Mouse (Mus musculus) embryo, embryonic 10.5 days (tissue): Measurements from ENCODE around the gene Taf4.

Experiments
- DNase-seq: peaks from one replicate; pipeline ENCODE4 v3.0.0-alpha.2; 2015; ENCODE audit warnings: low spot score

Taf4 gene

DNA sequence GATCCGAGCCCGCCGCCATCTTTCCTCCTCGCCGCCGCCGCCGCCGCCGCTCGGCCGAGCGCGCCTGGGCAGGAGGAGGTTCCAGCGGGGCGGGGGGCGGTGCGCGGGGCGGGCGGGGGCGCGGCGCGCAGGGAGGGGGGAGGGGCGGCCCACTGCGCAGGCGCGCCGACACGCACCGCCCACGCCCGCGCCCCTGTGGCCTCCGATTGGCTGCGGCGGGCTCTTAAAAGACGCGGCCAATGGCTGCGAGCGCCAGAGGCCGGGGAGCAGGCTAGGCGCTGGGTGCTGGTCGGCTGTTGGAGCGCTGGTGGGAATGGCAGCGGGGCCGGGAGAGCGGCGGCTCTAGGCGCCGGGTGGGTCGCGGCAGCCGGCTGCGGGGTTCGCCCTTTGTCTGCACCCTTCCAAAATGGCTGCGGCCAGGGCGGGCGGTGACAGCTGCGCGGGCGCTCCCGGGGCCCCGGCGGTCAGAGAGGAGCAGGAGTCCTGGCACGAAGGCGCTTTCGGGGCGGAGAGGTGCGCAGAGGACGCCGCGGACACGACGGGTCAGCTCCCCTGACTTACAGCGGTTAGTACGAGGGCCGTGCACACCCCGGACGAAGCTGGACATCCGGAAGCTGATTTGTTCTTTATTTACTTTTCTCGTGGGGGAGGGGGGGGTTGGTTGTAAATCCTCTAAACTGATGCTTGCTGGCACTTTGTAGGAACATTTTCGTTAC lies at the start of gene Taf4:
Gene Taf4 (minus strand): TSS at position 19 of the 716 bp plus-strand sequence.
- peak; percentile 92 for DNase-seq

DNA sequence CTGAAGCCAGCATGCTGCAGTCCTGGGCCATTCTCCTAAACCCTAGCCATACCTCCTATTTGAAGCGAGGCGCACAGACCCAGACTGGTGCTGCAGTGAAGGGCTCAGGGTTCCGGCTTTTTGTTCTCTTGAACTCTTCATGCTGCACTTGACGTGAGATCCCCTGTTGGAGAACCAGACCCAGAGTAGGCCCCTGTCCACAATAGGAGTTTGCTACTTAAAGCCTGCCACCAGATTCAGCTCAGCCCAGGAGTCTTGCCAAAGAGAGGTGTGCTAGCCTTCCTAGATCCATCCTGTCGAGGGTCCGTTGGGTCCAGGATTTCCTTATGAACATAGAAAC lies 49.4 kb upstream of the Taf4 start:
- no peak for DNase-seq

DNA sequence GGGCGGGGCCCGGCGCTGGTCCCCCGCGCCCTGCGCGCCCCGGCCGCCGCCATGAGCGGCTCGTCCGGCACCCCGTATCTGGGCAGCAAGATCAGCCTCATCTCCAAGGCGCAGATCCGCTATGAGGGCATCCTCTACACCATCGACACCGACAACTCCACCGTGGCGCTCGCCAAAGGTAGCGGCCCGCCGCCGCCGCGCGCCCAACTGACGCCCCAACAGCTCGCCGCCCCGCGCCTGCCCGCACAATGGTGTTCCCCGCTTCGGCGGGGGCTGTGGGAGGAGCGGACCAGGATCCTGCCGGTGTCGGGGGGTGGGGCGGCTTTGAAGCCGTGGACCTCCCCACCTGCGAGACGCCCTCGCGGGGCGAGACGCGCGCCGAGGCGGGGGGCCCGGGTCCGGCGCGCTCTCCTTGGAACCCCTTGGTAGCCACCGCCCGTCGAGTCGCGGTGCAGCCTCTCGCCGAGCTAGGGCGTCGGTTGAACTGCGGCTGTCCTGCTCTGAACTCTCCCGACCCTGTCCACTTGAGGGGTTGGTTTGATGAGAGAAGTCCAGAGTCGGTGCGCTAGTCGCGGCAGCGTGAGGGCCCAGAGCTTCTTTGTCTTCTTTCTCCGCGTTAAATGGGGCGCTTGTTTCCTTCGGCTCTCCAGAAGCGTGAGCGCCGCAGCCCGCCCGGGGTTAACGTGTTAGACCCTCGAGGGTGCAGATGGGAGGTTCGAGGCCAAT lies 48.9 kb upstream of the Taf4 start:
- peak; percentile 45 for DNase-seq

DNA sequence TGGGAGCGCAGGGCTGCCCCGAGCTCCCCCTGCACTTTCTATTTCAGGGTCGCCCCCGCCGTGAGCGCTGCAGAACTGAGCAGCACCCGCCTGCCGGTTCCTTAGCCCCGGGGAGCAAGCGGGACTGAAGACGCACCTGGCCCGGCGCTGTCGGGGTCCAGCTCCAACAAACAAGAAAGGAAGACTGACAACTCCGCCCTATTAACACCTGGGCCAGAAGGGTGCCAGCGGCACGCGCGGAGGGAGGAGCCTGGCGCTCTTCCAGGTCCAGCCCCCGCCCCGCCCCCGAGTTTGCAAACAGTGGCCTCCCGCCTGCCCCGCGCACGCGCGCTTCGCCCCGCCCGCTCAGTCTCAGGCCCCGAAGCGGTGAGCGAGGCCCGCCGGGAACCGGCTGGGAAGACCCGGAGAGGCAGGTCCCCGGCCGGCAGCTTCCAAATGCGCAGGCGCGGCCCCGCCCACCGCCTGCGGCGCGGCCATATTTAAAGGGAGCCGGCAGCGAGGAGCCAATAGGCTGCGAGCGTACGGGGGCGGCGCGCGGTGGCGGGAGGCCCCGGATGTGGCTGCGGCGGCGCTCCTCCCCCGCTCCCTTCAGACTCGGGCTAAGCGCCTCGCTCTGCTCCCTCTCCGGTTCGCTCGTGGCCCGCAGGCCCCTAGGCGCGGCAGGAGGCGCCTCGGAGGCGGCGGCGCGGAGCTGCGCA lies 48.1 kb upstream of the Taf4 start, which contains the start of gene Lsm14b:
Gene Lsm14b (plus strand): TSS at position 587 of the 698 bp plus-strand sequence.
- DNase-seq: peak; percentile 98

DNA sequence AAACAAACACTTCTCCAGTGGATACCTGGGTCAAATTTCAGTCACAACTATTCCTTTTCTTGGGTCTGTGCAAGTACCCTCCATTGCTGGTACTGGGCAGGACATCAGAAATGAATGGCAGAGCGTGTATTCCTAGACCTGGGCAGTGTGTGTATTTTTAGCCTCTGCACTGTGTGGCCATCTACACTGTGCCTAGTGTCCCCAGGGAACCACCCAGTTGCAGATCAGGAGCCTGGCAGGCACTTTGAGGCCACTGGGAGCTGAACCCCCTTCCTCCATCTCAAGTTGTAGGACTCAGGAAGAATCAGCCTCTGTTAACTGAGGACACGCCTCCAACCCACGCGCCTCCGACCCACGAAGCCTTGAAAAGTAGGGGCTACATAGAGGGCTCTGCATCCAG lies 46.3 kb upstream of the Taf4 start:
- no peak for DNase-seq

DNA sequence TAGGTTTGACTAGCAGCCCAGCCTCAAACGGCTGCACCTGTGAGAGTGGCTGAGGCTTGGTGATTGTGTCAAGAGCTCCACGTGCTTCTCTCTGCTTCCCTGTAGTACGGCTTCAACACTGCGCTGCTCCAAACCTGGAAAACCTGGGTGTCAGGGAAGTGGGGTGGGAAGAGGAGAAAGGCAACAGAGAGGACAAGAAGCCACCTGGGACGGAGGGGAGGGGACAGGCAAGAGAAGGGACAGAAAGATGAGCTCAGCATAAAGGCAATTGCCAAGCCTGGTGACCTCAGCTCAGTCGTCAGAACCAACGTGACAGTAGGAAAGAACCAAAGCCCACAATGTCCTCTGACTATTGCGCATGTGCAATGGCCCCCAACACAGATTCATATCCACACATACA lies 44.5 kb upstream of the Taf4 start:
- no peak for DNase-seq

DNA sequence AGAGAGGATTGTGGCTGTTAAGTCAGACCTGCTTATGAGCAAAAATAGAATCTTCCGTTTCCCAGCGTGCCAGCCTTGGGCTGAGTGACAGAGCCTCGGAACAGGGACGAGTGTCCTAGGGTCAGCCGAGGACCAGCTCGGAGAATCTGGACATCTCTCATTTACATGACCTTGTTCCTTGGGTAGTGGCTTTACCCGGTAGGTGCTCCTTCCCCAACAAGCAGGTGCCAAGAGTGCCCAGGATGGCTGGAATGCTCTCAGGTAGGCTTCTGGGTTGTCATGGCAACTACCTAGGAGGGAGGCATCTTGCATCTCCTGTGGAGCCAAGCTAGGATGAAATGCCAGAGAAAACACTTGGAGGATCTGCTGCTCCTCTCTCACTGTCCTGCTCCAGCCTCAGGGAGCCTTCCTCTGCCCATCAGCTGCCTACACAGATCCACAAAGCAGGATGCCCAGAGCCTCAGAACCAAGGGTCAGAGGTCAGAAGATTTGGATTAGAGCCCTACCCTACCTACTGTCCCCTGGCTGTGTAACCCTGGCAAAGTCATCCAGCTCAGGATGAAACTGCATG lies 43.7 kb upstream of the Taf4 start:
- DNase-seq: no peak

DNA sequence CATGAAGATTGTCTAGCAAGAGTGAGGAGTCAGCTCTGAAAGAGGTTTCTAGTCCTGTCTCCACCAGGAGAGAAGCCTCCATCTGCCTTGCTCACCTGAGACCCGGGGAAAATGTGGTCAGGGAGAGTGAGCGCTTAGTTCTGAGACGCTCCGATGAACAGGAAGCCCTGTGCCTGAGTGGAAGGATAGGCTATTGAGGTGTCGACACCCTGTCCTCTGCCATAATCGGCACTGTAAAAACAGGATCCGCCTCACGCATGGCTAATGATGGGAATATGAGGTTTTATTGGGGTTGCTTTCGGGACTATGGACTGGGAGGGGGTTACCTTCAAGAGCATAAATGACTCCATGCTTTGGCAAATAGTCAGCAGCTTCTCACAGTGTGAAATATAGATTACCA lies 42.1 kb upstream of the Taf4 start:
- DNase-seq: no peak

DNA sequence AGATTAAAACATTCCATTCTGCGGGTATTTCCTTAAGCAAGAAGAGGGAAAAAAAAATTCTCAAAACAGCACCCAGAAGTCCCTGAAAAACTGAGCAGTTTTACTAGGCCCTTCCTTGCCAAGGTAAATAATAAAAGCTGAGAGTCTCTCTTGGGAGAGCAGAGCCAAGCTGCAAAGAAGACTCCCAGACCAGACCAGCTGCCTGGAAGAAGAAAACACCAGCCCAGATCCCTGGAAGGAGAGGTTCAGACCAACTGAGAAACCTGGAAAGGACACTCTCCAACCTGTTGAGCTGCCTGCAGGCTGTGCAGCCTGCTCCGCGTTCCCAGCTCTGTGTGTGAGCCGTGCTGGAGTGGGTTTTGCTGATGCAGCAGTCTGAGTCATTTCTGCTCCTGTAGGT lies 41.2 kb upstream of the Taf4 start:
- no peak for DNase-seq

DNA sequence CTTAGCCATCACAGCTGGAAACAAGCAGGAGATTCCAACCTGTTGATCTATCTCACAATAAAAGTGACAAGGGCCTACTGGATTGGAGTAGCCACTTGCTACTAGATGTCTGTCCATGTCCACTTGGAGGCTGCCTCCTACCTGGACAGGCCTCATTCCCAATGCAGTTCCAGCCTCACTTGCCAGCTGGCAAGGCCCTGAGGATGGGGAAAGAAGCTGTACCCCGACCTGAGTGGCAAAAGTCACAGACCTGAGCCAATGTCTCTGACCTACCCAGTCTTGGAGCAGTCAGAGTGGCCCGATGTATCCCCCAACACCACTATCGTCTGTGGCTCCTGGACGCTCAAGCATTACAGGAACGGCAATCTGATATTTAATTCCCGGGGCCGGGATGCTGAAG lies 37.2 kb upstream of the Taf4 start:
- no peak for DNase-seq

DNA sequence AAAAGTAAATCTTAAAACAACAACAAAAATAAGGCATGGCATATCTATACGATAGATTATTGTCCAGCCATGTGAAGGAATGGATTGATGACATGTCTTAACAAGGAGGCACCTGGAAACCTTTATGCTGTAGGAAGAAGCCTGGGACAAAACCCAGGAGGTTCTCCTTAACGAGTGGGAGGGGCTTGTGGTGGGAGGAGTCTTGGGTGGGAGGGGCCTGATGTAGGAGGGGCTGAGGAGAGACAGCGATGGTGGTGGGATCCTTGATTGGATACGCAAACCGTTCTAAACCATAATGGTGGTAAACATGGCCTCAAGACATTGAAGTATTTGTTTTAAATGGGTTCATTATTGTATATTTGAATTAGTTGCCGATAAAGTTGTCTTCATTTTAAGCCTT lies 34.9 kb upstream of the Taf4 start:
- DNase-seq: no peak

DNA sequence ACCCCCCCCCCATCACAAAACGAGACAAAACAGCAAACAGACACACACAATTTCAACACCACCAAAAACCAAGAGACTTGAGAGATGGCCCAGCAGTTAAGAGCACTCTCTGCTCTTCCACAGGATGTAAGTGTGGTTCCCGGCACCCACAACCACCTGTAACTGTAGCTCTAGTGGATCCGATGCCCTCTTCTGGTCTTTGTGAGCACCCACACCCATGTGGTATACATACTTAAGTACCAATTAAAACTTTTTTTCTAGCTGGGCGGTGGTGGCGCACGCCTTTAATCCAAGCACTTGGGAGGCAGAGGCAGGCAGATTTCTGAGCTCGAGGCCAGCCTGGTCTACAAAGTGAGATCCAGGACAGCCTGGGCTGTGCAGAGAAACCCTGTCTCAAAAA lies 34.2 kb upstream of the Taf4 start:
- no peak for DNase-seq

DNA sequence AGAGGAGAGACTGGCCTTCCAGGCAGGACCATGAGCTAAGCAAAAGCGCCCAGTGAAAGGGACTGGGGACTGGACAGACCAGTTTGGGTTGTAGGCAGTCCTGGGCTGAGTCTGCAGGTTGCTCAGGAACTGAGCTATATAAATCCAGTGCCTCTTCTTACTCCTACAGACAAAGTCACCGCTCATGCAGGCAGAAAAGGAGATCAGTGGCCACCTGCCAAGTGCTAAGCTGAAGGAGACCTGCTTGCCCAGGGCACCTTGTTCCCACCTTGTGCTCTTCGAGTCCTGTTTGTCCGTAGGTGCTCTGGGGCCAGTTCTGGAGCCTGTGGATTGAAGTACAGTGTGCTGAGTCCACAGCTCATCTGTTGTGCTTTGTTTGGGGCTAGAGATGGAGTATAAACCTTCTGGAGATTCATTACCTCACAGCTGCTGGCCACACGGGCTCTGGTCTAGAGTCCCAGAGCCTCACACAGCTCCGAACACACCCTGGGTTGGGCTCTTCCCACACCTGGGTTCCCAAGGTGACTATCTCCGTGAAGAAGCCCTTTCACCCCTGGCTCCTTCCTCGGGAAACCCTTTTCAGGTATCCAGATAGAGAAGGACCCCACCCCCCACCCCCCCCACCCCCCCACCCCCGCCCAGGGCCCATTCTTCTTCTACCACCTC lies 30.0 kb upstream of the Taf4 start:
- no peak for DNase-seq

DNA sequence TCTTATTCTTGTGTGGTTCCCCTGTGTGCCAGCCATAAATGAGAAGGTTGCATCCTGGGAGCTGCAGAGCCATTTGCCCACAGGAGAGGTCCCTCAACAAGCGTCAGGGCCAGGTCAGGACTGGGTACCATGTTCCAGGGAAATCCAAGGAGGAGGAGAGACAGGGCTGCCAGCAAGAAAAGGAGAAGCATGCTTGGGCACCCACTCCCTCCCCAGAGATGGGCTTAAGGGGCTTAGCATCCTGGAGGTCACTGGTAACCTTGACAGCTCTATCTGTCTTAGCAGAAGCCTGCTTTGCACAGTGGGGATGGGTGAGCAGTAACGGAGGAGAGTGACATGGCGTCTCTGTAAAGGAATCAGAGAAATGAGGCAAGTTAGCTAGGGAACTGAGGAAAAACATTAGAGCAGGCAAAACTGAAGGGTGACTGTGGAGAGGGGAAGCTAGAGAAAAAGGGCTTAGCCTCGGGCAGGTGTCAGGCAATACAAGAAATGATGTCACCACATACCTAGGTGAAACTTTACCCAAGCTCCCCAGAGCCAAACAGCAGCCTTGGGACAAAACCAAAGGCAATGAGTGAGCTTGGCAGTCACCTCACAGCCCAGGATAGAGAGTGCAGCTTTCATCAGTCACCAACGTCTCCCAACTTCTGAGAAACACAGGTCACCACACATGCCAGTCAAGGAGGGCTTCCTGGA lies 29.4 kb upstream of the Taf4 start:
- no peak for DNase-seq

DNA sequence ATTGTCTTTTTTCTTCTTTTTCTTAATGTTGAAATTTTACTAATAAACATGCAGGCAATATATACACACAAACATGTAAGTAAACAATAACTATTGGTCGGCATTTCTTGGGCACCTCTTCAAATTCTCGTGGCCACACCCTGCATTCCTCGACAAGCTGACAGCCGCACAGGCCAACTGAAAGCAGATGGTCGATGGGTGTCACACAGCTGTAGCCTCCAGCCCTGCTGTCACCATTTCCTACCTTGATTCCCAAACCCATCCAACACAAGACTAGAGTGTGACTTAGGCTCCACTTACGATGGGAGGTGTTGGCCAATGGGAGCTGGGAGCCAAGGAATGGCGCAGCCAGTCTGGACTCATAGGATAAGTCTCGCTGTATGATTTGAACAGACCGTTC lies 25.2 kb upstream of the Taf4 start:
- no peak for DNase-seq

DNA sequence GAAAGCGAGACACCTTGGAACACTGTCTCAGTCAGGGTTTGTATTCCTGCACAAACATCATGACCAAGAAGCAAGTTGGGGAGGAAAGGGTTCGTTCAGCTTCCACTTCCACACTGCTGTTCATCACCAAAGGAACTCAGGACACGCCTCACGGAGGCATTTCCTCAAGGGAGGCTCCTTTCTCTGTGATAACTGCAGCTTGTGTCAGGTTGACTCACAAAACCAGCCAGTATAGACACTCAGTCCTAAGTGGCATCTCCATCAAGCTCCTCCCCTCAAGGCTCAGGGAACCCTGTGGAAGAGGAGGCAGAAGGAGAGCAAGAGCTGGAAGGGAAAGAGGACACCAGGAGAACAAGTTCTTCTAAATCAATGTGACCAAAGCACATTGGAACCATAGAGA lies 22.0 kb upstream of the Taf4 start:
- no peak for DNase-seq

DNA sequence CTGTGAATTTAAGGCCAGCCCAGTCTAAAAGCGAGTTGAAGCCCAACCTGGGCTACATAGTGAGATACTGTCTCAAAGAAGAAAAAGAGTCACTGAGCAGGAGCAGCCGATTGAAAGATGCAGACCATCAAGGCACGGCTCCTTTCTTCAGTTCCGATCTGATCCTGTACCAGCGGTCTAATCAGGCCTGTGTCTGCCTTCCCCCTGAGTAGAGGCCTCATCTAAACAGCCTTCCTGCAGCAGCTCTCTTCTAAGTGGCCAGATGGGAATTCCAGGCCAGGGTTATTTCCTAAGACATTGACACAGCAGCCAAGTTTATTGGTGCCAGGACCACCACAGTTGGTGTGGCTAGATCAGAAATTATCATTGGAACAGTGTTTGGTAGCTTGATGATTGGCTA lies 16.6 kb upstream of the Taf4 start:
- no peak for DNase-seq

DNA sequence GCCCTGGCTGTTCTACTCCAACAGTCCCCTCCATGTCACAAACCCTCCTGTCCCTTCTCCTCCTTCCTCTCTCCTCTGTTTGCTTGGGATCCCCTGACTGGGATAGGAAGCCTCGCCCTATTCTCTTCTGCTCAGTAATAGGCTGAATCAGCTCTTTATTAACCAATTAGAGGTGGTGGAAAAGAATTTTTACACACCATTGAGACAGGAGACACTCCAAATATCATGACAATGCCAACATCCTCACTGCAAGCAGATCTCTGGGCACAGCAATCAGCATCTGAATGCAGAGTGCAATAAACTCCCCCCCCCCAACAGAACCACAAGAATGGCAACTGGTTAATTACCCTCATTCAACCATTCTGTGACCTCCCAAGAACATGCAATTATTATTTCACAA lies 12.7 kb upstream of the Taf4 start:
- no peak for DNase-seq

DNA sequence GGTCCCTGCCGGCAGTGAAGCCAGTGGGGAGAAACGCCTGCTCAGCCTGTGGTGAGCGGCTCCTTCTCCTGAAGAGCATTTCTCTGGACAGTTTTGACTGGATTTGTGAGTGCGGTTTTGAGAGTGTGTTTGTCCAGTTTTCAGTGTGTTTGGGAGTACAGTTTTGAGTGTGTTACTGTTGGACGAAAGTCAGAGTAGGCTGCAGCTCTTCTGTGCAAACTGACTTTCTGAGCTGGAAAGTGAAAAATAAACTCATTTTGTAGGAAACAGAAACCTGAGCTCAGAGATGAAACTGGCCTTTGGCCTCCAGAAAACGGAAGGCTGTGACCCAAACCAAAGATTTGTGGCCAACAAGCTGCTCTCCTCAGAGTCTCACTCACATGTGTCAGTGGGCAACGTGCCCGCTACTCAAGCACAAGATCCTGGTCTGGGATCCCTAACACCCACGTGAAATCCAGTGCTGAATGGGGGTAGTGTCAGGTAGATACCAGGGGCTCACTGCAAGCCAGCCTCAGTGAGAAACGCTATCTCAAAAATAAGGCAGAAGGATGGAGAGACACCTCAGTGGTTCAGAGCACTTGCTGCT lies 10.1 kb upstream of the Taf4 start:
- DNase-seq: no peak

DNA sequence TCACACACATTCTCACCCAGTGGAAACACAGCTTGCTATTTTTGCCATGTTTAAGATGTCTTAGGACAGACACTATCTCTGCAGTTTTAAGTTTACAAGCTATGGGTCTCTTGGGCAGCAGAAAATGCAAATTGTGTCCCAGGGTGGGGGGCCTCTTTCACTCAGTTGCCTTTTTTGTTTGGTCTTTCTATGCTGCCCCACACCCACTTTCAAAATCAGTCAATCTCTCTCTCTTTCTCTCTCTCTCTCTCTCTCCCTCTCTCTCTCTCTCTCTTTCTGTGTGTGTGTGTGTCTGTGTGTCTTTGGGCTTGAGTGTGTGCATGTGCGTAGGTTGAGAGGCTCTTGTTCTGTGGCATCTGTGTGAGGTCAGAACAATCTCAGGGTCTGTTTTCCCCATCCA lies 9.2 kb upstream of the Taf4 start:
- DNase-seq: no peak

DNA sequence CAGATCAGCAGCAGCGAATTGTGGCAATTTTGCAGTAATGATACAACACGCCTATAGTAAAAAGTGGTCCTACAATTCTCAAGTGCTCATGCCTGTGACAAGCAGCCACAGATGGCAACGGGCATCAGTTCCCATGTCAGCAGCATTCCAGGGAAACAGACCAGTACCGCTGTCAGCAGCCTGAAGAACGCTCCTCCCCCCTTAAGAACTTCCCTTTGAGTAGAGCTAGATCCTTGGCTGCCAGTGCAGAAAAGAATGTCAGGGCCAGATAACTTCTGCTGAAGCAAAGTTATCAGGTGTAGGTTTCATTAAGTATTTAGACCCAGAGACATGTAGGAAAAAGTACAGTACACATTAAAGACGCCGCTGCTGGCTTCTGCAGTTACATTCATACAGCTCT lies 8.4 kb upstream of the Taf4 start:
- DNase-seq: peak; percentile 32
